Mouse (Mus musculus) forebrain, embryonic 13.5 days (tissue): Measurements from ENCODE around the gene Slc25a21. TPM values are rescaled to one million over a fixed set of nuclear protein-coding genes. Genes with fewer than 3 reads are reported as not detected.

Experiments used
- ATAC-seq: fragments of 200-750 bp; cut with Nextera tagmentation; 2 replicates; pipeline ENCODE4 v1.8.0; 2017
- H3K27ac ChIP-seq: fragments of 300-500 bp; sonication (generic); 2 replicates; pipeline ENCODE4 v1.5.1; 2015; ENCODE audit warnings: inconsistent platforms, mild to moderate bottlenecking, moderate library complexity
- H3K27me3 ChIP-seq: fragments of 300-500 bp; sonication (generic); 2 replicates; pipeline ENCODE4 v1.6.1; 2015; ENCODE audit warnings: mild to moderate bottlenecking, inconsistent platforms
- H3K36me3 ChIP-seq: fragments of 300-500 bp; sonication (generic); 2 replicates; pipeline ENCODE4 v1.6.1; 2015; ENCODE audit warnings: mild to moderate bottlenecking, inconsistent platforms; ENCODE audit not compliant: poor library complexity, severe bottlenecking
- H3K4me1 ChIP-seq: fragments of 300-500 bp; sonication (generic); 2 replicates; pipeline ENCODE4 v1.6.1; 2015; ENCODE audit warnings: inconsistent platforms
- H3K4me2 ChIP-seq: fragments of 300-500 bp; sonication (generic); 2 replicates; pipeline ENCODE4 v1.6.1; 2015; ENCODE audit warnings: inconsistent platforms, mild to moderate bottlenecking, moderate library complexity
- H3K4me3 ChIP-seq: fragments of 300-500 bp; sonication (generic); 2 replicates; pipeline ENCODE4 v1.5.1; 2015; ENCODE audit warnings: mild to moderate bottlenecking, inconsistent platforms
- H3K9ac ChIP-seq: fragments of 300-500 bp; sonication (generic); 2 replicates; pipeline ENCODE4 v1.6.1; 2015; ENCODE audit warnings: mild to moderate bottlenecking, inconsistent platforms
- H3K9me3 ChIP-seq: fragments of 300-500 bp; sonication (generic); replicated peaks from 2 replicates; pipeline ENCODE4 v1.6.1; 2016; ENCODE audit warnings: inconsistent platforms
- WGBS: fragments of 180-500 bp; shearing (Covaris S2); methylation state at CpG from one replicate; pipeline ENCODE4 v1.1.7; 2015; 5-methylcytosine and 5-hydroxymethylcytosine counted together
- polyA plus RNA-seq: library from polyadenylated mRNA; unstranded; fragments of >200 nt; fragmentation: Nextera tagmentation; extraction: Ambion mirVana; gene quantifications from 2 replicates; pipeline ENCODE4 v1.2.1, GENCODE M21; 2015

The Slc25a21 gene
- polyA plus RNA-seq, 1 experiment from 2014 or later = 0.31 TPM

- no peaks in the 10 kb centered on the region for H3K36me3 ChIP-seq
- H3K4me3 ChIP-seq = no peak overlapping the region
- no peak overlapping the region for H3K4me2 ChIP-seq
- WGBS = 88% methylated on average over 4 of the region's 4 CpGs
- H3K4me1 ChIP-seq = no peaks in the 10 kb centered on the region
- no peak overlapping the region for H3K9ac ChIP-seq
- no peak for ATAC-seq
- H3K27ac ChIP-seq = no peak overlapping the region
- 0 out of 2 replicates have a peak, but pooled peaks cover 5% of the 10 kb centered on the region for H3K9me3 ChIP-seq
- H3K27me3 ChIP-seq = no peaks in the 10 kb centered on the region
Measured at GRCm38 (mm10) chr12:56963236-56963635, 234.0 kb downstream of the Slc25a21 start.

DNA sequence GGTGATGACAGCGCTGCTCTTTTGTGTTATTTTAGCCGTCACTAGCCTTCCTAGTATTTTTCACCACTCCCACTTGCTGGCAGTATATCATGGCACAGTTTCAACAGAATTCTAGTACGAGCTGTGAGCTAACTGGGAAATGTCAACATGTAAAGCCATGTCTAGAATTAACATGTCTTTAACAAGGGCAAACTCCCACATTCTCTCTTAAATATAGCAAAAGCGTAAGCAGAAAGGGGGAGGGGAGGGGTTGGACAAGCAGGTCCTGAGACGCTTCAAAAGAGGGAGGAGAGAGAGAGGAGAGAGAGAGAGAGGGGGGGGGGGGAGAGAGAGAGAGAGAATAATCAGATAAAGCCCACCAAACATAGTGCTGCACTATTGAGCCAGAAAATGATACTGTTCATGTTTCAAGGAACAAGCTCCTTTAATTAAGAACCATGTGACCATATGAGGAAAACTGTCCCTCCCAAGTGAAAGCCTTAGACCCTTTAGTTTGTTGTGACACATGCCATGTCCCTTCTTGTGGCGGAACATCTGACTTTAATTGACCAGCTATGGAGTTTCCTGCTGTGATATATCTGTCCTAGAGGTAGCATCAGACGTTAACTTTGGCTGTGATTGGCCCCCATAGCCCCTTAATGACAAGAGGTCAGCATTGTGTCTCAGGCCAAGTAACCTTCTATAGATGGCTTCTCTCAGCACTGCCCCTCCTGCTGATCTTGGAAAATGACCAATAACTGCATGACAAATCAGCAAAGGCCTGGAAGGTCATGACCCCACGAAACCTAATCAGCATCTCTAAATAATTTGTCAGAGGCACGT is 237.8 kb downstream of the Slc25a21 start:
- whole genome bisulfite sequencing = 28% methylated on average over 9 of the region's 9 CpGs
- no peak overlapping the region for H3K4me3 ChIP-seq
- no peaks in the 10 kb centered on the region for H3K4me1 ChIP-seq
- no peak overlapping the region for H3K27ac ChIP-seq
- H3K36me3 ChIP-seq = no peaks in the 10 kb centered on the region
- no peaks in the 10 kb centered on the region for H3K9me3 ChIP-seq
- peak; percentile 48 for ATAC-seq
- no peak overlapping the region for H3K4me2 ChIP-seq
- H3K27me3 ChIP-seq = no peaks in the 10 kb centered on the region
- H3K9ac ChIP-seq = no peak overlapping the region

- WGBS = 74% methylated on average over 11 of the region's 11 CpGs
- H3K4me2 ChIP-seq = no peak overlapping the region
- no peaks in the 10 kb centered on the region for H3K36me3 ChIP-seq
- no peaks in the 10 kb centered on the region for H3K4me1 ChIP-seq
- H3K9me3 ChIP-seq = no peaks in the 10 kb centered on the region
- no peak overlapping the region for H3K27ac ChIP-seq
- ATAC-seq = no peak
- H3K4me3 ChIP-seq = no peak overlapping the region
- H3K27me3 ChIP-seq = no peaks in the 10 kb centered on the region
- no peak overlapping the region for H3K9ac ChIP-seq
Measured at GRCm38 (mm10) chr12:56958244-56958643, 239.0 kb downstream of the Slc25a21 start.

DNA sequence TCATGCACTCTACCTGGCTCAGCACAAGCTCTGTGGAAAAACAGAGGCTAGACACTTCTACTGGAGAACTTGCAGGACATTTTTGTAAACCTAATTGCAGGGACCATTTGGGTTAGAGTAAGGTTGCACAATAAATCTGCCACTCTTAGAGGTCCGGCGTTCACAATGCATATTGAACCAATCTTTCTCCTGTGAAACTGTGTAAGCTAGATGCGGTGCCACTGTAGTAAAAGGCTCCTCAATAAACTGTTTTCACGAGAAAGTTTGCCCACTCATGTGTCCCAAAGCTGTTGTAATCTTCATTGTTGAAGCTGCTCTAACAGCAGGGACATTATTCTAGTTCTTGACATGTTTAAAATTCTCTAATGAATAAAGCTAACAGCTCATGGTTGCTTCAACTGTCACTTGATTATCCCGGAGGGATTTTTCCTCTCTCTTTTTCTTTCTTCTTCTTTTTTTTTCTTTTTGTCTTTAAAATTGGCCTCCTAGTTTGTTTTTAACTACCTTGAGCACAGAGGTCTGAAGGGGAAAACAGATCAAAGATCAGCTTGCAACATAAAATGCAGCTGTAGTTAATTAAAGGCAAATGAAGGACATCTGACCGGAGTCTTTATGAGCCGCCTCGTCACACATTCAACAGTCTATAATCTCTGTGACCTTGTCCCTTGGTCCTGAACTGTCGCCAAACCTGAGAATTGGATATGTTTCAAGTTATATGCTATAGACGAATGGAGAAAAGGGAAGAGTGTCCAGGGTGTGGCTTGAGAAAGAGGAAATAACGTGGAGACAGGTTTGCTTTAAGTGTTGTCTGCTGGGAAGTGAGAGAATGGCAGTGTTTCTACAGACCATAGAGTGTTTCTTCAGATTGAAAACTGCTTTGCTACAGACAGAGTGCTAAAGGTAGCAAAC is 245.3 kb downstream of the Slc25a21 start:
- no peak overlapping the region for H3K27ac ChIP-seq
- H3K27me3 ChIP-seq = no peaks in the 10 kb centered on the region
- no peak overlapping the region for H3K4me3 ChIP-seq
- no peak for ATAC-seq
- H3K4me1 ChIP-seq = 0 out of 2 replicates have a peak, but pooled peaks cover 3% of the 10 kb centered on the region
- no peak overlapping the region for H3K9ac ChIP-seq
- 22% methylated on average over 11 of the region's 11 CpGs for WGBS
- H3K36me3 ChIP-seq = no peaks in the 10 kb centered on the region
- H3K9me3 ChIP-seq = no peaks in the 10 kb centered on the region
- H3K4me2 ChIP-seq = no peak overlapping the region

- WGBS = 88% methylated on average over 1 of the region's 1 CpGs
- no peaks in the 10 kb centered on the region for H3K36me3 ChIP-seq
- no peaks in the 10 kb centered on the region for H3K27me3 ChIP-seq
- H3K4me2 ChIP-seq = no peak overlapping the region
- H3K27ac ChIP-seq = no peak overlapping the region
- H3K9me3 ChIP-seq = no peaks in the 10 kb centered on the region
- H3K9ac ChIP-seq = no peak overlapping the region
- no peaks in the 10 kb centered on the region for H3K4me1 ChIP-seq
- ATAC-seq = no peak
- H3K4me3 ChIP-seq = no peak overlapping the region
Measured at GRCm38 (mm10) chr12:56944265-56944664, 253.0 kb downstream of the Slc25a21 start.

DNA sequence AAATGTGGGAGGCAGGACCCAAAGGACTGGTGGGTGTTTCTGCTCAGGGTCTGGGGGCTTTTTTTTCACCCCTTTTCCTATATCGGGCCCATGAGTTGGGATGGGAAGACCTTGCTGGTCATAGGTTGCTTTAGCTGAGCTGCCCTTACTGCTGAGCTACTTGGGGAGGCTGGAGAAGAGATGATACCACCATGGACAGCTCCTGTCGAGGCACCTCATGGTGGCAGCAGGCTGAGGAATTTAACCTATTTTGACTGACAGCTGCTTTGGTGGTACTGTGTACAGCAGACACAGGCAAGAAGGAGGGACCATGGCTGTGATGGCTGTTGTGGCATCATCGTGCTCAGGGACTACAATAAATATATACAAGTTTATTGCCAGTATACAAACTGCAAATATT is 256.4 kb downstream of the Slc25a21 start:
- no peak for ATAC-seq
- no peaks in the 10 kb centered on the region for H3K36me3 ChIP-seq
- no peak overlapping the region for H3K4me3 ChIP-seq
- H3K27me3 ChIP-seq = no peaks in the 10 kb centered on the region
- H3K4me1 ChIP-seq = no peaks in the 10 kb centered on the region
- no peak overlapping the region for H3K27ac ChIP-seq
- H3K4me2 ChIP-seq = no peak overlapping the region
- H3K9me3 ChIP-seq = no peaks in the 10 kb centered on the region
- H3K9ac ChIP-seq = no peak overlapping the region
- 68% methylated on average over 3 of the region's 3 CpGs for WGBS

- ATAC-seq = no peak
- Histone ChIP-seq H3K36me3 (no peaks in the 10 kb centered on the region), H3K4me1 (no peaks in the 10 kb centered on the region), H3K4me2 (no peak overlapping the region), H3K9ac (no peak overlapping the region), H3K27me3 (no peaks in the 10 kb centered on the region), H3K4me3 (no peak overlapping the region), H3K9me3 (no peaks in the 10 kb centered on the region), H3K27ac (no peak overlapping the region)
- WGBS = 89% methylated on average over 6 of the region's 6 CpGs
Measured at GRCm38 (mm10) chr12:56918145-56918544, 279.1 kb downstream of the Slc25a21 start.

DNA sequence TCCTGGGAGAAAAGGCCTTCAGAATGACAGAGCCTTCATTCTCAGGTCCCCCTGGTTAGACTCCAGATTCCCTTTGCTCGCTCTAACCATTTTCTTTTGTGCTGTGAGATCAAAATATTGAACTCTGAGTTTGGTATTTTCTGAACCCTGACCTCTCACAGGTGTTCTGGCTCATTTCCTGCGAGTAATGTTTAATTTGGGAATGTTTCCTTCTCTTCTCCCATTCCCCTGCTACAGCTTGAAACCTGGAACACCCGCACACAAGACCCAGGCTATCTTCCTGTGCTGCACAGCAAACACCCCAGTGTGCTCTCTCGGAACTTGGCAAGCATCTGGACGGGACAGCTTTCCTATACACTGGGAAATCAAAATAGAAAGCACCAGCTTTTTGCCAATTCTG is 290.8 kb downstream of the Slc25a21 start:
- Histone ChIP-seq H3K9me3 (no peaks in the 10 kb centered on the region), H3K4me2 (no peak overlapping the region), H3K36me3 (no peaks in the 10 kb centered on the region), H3K27me3 (no peaks in the 10 kb centered on the region), H3K4me1 (0 out of 2 replicates have a peak, but pooled peaks cover 7% of the 10 kb centered on the region), H3K9ac (no peak overlapping the region), H3K4me3 (no peak overlapping the region), H3K27ac (no peak overlapping the region)
- WGBS = 86% methylated on average over 5 of the region's 5 CpGs
- ATAC-seq = no peak

DNA sequence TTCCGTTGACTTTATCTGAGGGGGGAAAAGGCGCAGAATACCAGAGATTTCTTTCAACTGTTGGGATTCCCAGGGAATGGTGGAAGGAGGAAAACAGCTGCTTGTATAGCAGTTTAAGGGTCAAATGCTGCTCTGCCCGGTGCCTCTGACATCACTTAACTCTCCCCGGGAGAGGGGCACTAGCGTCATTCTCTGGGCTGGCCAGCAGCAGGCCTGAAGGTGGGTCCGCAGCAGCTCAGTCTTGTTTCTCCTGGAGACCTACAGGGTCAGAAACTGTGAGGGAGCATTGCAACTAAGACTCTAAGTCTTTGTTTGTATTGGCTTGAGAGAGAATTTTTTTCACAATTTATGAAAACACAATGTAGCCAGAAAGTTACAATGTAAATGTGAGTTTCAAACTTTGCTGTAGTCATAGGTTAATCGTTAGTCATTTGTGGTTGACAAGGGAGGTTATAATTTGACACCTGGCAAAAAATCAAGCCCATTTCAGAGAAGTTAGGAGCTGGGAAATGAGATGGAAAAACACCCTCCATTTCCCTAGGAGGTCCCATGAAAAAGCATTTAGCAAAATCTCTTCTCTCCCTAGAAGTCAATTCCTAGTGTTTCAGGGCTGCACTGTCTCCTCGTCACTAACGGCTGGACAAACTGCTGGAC is 291.5 kb downstream of the Slc25a21 start:
- Histone ChIP-seq H3K9me3 (no peaks in the 10 kb centered on the region), H3K4me3 (no peak overlapping the region), H3K9ac (no peak overlapping the region), H3K27ac (no peak overlapping the region), H3K4me1 (0 out of 2 replicates have a peak, but pooled peaks cover 7% of the 10 kb centered on the region), H3K4me2 (no peak overlapping the region), H3K36me3 (no peaks in the 10 kb centered on the region), H3K27me3 (no peaks in the 10 kb centered on the region)
- WGBS = 38% methylated on average over 9 of the region's 9 CpGs
- ATAC-seq = no peak

DNA sequence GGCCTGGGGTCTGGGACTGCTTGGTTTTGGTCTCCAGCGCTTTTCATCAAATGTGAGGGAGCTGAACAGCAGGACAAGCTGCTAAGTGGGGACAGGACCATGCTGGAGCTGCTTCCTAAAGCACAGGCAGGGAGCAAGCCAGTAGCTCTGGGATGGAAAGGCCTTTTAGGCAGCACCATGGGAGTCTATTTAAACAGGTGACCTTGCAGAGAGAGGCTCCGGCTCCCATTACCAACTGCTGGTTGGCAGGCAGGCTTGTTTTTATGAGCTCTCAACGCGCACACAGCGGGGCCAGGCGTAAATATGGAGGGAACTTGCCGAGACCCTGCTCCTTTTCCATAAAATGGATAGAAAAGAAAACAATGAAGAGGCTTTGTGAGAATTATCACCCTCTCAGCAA is 292.1 kb downstream of the Slc25a21 start:
- ATAC-seq = no peak
- no peaks in the 10 kb centered on the region for H3K36me3 ChIP-seq

GRCm38 (mm10) chr12:56902774-56903456 is 294.4 kb downstream of the Slc25a21 start:
- H3K4me2 ChIP-seq = no peak overlapping the region
- WGBS = 85% methylated on average over 8 of the region's 8 CpGs
- no peaks in the 10 kb centered on the region for H3K36me3 ChIP-seq
- H3K9ac ChIP-seq = no peak overlapping the region
- no peaks in the 10 kb centered on the region for H3K27me3 ChIP-seq
- no peak overlapping the region for H3K27ac ChIP-seq
- no peak overlapping the region for H3K4me3 ChIP-seq
- ATAC-seq = no peak
- no peaks in the 10 kb centered on the region for H3K9me3 ChIP-seq
- 0 out of 2 replicates have a peak, but pooled peaks cover 7% of the 10 kb centered on the region for H3K4me1 ChIP-seq

More for the DNA sequence above, 292.1 kb downstream of the Slc25a21 start:
- no peak overlapping the region for H3K4me3 ChIP-seq
- H3K9me3 ChIP-seq = no peaks in the 10 kb centered on the region
- no peak overlapping the region for H3K4me2 ChIP-seq
- 28% methylated on average over 7 of the region's 7 CpGs for WGBS
- no peak overlapping the region for H3K27ac ChIP-seq
- no peaks in the 10 kb centered on the region for H3K27me3 ChIP-seq
- 0 out of 2 replicates have a peak, but pooled peaks cover 7% of the 10 kb centered on the region for H3K4me1 ChIP-seq
- no peak overlapping the region for H3K9ac ChIP-seq
